Mouse (Mus musculus): Measurements from ENCODE around the gene Tacc2.

- no peak for TF ChIP-seq POLR2A (IDR thresholded peaks at IDR 0.05; ENCODE audit: borderline replicate concordance, insufficient read depth, low read length)
- TF ChIP-seq CTCF (IDR thresholded peaks at IDR 0.05; ENCODE audit: borderline replicate concordance, insufficient read depth, low read depth, low read length), result no peak
Observed at GRCm38 (mm10) chr7:130600074-130600473, 22.8 kb downstream of the Tacc2 start.
